Mouse (Mus musculus): Measurements from ENCODE around the gene Fmo2. TPM values are rescaled to one million over a fixed set of nuclear protein-coding genes. Genes with fewer than 3 reads are reported as not detected.

Gene Fmo2
- total RNA-seq, 2 experiments from 2014 or later: 0.68 TPM; not detected in 1

GRCm38 (mm10) chr1:162895900-162896299, 2.6 kb downstream of the Fmo2 start:
- no peak for ATAC-seq (replicated peaks; ENCODE audit: low FRiP score, poor library complexity, severe bottlenecking)

GRCm38 (mm10) chr1:162893014-162893413, 5.5 kb downstream of the Fmo2 start:
- ATAC-seq (replicated peaks; ENCODE audit: low FRiP score, poor library complexity, severe bottlenecking): no peak

- no peak for ATAC-seq (replicated peaks; ENCODE audit: low FRiP score, poor library complexity, severe bottlenecking)
These were observed 6.5 kb downstream of the Fmo2 start for GRCm38 (mm10) chr1:162891980-162892451.

GRCm38 (mm10) chr1:162888646-162889045, 9.9 kb downstream of the Fmo2 start:
- ATAC-seq (replicated peaks; ENCODE audit: low FRiP score, poor library complexity, severe bottlenecking): no peak

- ATAC-seq (replicated peaks; ENCODE audit: low FRiP score, poor library complexity, severe bottlenecking): no peak
These were observed 10.9 kb downstream of the Fmo2 start for GRCm38 (mm10) chr1:162887644-162888043.

GRCm38 (mm10) chr1:162886138-162886816, 12.2 kb downstream of the Fmo2 start:
- no peak for ATAC-seq (replicated peaks; ENCODE audit: low FRiP score, poor library complexity, severe bottlenecking)

GRCm38 (mm10) chr1:162882681-162883080, 15.8 kb downstream of the Fmo2 start:
- no peak for ATAC-seq (replicated peaks; ENCODE audit: low FRiP score, poor library complexity, severe bottlenecking)

GRCm38 (mm10) chr1:162879595-162880369, 18.7 kb downstream of the Fmo2 start:
- ATAC-seq (replicated peaks; ENCODE audit: low FRiP score, poor library complexity, severe bottlenecking): no peak

GRCm38 (mm10) chr1:162875091-162875490, 23.4 kb downstream of the Fmo2 start:
- no peak for ATAC-seq (replicated peaks; ENCODE audit: low FRiP score, poor library complexity, severe bottlenecking)

- ATAC-seq (replicated peaks; ENCODE audit: low FRiP score, poor library complexity, severe bottlenecking): no peak
These were observed 26.7 kb downstream of the Fmo2 start for GRCm38 (mm10) chr1:162871701-162872311.

GRCm38 (mm10) chr1:162870978-162871377, 27.5 kb downstream of the Fmo2 start:
- no peak for ATAC-seq (replicated peaks; ENCODE audit: low FRiP score, poor library complexity, severe bottlenecking)

GRCm38 (mm10) chr1:162867396-162867795, 31.1 kb downstream of the Fmo2 start:
- no peak for ATAC-seq (replicated peaks; ENCODE audit: low FRiP score, poor library complexity, severe bottlenecking)

- ATAC-seq (replicated peaks; ENCODE audit: low FRiP score, poor library complexity, severe bottlenecking): no peak
These were observed 32.2 kb downstream of the Fmo2 start, which contains the start of gene Fmo1 for GRCm38 (mm10) chr1:162866280-162866681. Gene Fmo1, minus strand, starts transcription at chr1:162866610.

- no peak for ATAC-seq (replicated peaks; ENCODE audit: low FRiP score, poor library complexity, severe bottlenecking)
These were observed 33.1 kb downstream of the Fmo2 start for GRCm38 (mm10) chr1:162865493-162865830.

- ATAC-seq (replicated peaks; ENCODE audit: low FRiP score, poor library complexity, severe bottlenecking): no peak
These were observed 33.6 kb downstream of the Fmo2 start for GRCm38 (mm10) chr1:162864816-162865492.

- no peak for ATAC-seq (replicated peaks; ENCODE audit: low FRiP score, poor library complexity, severe bottlenecking)
These were observed 34.2 kb downstream of the Fmo2 start for GRCm38 (mm10) chr1:162864279-162864678.

GRCm38 (mm10) chr1:162863579-162863978, 34.9 kb downstream of the Fmo2 start:
- no peak for ATAC-seq (replicated peaks; ENCODE audit: low FRiP score, poor library complexity, severe bottlenecking)

GRCm38 (mm10) chr1:162862328-162862727, 36.2 kb downstream of the Fmo2 start:
- ATAC-seq (replicated peaks; ENCODE audit: low FRiP score, poor library complexity, severe bottlenecking): no peak

GRCm38 (mm10) chr1:162859996-162860605, 38.4 kb downstream of the Fmo2 start:
- no peak for ATAC-seq (replicated peaks; ENCODE audit: low FRiP score, poor library complexity, severe bottlenecking)

GRCm38 (mm10) chr1:162859545-162859976, 39.0 kb downstream of the Fmo2 start:
- no peak for ATAC-seq (replicated peaks; ENCODE audit: low FRiP score, poor library complexity, severe bottlenecking)
